Mouse (Mus musculus) limb, embryonic 15.5 days (tissue): ENCODE results near the gene Acta1. TPM values are rescaled to one million over a fixed set of nuclear protein-coding genes. Genes with fewer than 3 reads are reported as not detected.

ENCODE experiments used
- ATAC-seq: fragments of 200-750 bp; cut with Nextera tagmentation; 2 replicates; pipeline ENCODE4 v1.8.0; 2017; ENCODE audit warnings: low read depth, moderate TSS enrichment; ENCODE audit not compliant: insufficient number of reproducible peaks, low FRiP score, low TSS enrichment
- H3K27ac ChIP-seq: fragments of 300-500 bp; sonication (generic); 2 replicates; pipeline ENCODE4 v1.5.1; 2015; ENCODE audit warnings: moderate library complexity, mild to moderate bottlenecking, inconsistent platforms
- H3K27me3 ChIP-seq: fragments of 300-500 bp; sonication (generic); 2 replicates; pipeline ENCODE4 v1.6.1; 2015; ENCODE audit warnings: inconsistent platforms
- H3K36me3 ChIP-seq: fragments of 300-500 bp; sonication (generic); 2 replicates; pipeline ENCODE4 v1.6.1; 2015; ENCODE audit warnings: inconsistent platforms
- H3K4me1 ChIP-seq: fragments of 300-500 bp; sonication (generic); 2 replicates; pipeline ENCODE4 v1.6.1; 2015; ENCODE audit warnings: inconsistent platforms
- H3K4me2 ChIP-seq: fragments of 300-500 bp; sonication (generic); 2 replicates; pipeline ENCODE4 v1.6.1; 2015; ENCODE audit warnings: mild to moderate bottlenecking, inconsistent platforms
- H3K4me3 ChIP-seq: fragments of 300-500 bp; sonication (generic); 2 replicates; pipeline ENCODE4 v1.5.1; 2015; ENCODE audit warnings: mild to moderate bottlenecking, inconsistent platforms
- H3K9ac ChIP-seq: fragments of 300-500 bp; sonication (generic); 2 replicates; pipeline ENCODE4 v1.6.1; 2015; ENCODE audit warnings: inconsistent platforms
- H3K9me3 ChIP-seq: fragments of 300-500 bp; sonication (generic); 2 replicates; pipeline ENCODE4 v1.6.1; 2016; ENCODE audit warnings: inconsistent platforms
- WGBS: fragments of 180-500 bp; shearing (Covaris S2); methylation state at CpG from one replicate; pipeline ENCODE4 v1.1.7; 2015; 5-methylcytosine and 5-hydroxymethylcytosine counted together
- polyA plus RNA-seq: library from polyadenylated mRNA; unstranded; fragments of >200 nt; fragmentation: Nextera tagmentation; extraction: Ambion mirVana; gene quantifications from 2 replicates; pipeline ENCODE4 v1.2.1, GENCODE M21; 2015

The Acta1 gene
- polyA plus RNA-seq, 1 experiment from 2014 or later: 949 TPM

DNA sequence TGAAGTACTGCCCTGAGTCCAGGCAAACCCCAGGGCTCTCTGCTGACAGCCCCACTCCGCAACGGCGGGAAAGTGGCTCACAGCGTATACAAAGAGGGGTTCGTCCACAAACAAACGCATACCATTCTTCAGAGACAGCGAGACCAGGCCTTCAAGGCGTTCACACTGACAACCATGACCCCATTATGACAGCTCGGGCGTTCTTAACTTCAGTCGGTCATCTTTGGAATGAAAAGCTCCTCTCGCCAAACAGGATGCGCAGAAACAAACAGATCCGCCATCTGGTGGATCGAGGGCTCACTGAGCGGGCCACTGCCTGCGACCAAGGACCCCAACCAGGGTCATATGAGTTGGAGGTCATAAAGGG lies 36.0 kb downstream of the Acta1 start:
- Histone ChIP-seq H3K4me1 (peaks cover 12% of the 10 kb centered on the region), H3K9ac (peak overlapping the region; percentile 65; the same call in 1 of the 2 replicates), H3K9me3 (no peaks in the 10 kb centered on the region), H3K4me2 (peak overlapping the region; percentile 98), H3K27me3 (peaks cover 12% of the 10 kb centered on the region), H3K36me3 (no peaks in the 10 kb centered on the region), H3K4me3 (peak overlapping the region; percentile 88), H3K27ac (no peak overlapping the region; the same call in 1 of the 2 replicates)
- WGBS: under 1% methylated on average over 17 of the region's 17 CpGs
- ATAC-seq: no peak

DNA sequence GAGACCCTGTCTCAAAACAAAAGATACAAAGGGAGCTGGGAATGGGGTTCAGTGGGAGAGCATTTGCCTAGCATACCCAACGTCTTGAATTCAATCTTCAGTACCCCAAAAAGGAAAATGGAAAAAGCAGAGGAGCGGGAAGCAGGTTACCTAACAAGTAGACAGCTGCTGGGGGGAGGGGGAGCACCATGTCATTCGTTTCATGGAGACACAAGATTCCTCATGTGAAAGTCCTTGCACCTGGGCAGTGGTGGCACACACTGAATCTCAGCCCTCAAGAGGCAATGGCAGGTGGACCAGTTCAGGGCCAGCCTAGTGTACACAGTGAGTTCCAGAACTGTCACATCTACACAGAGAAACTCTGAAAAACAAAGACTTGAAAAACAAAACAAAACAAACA lies 37.2 kb downstream of the Acta1 start:
- no peak overlapping the region for H3K9ac ChIP-seq
- peaks cover 5% of the 10 kb centered on the region for H3K27me3 ChIP-seq
- H3K36me3 ChIP-seq: no peaks in the 10 kb centered on the region
- WGBS: 81% methylated on average over 3 of the region's 3 CpGs
- no peak overlapping the region for H3K27ac ChIP-seq
- H3K4me2 ChIP-seq: no peak overlapping the region
- peaks cover 12% of the 10 kb centered on the region for H3K4me1 ChIP-seq
- no peak for ATAC-seq
- no peaks in the 10 kb centered on the region for H3K9me3 ChIP-seq
- no peak overlapping the region for H3K4me3 ChIP-seq

DNA sequence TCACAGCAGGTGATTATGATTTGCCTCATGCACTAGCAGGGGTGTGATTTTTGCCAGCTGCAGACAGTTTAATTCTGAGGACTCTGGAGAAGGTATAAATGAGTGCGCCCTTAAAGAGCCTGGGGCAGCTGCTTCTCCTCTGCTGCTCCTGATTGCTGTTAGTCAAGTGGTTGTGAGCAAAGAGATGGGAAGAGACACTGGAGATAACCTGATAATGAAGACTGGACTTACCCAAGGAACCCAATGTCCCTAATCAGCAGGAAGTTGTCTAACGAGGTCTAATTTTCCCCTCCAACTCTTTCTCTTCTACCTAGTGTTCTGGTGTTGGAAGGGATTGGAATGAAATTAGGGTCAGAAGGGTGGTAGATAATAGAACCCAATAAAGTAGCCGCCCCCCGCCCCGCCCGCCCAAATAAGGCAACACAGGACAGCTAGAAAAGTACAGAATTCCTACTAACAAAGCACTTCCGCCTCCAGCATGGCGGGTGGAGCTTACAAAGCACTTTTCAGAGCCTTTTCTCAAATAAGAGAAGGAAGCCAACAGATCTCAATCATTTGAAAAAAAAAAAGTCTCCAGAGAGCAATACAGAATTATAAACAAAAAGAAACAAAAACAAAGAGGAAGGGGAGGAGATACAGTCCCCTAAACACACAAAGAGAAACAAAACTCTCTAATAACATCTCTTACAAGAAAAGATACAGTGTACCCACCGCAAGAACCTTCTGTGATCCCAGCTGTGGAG lies 39.6 kb downstream of the Acta1 start:
- Histone ChIP-seq H3K27me3 (no peaks in the 10 kb centered on the region), H3K4me2 (no peak overlapping the region), H3K9ac (no peak overlapping the region), H3K9me3 (no peaks in the 10 kb centered on the region), H3K4me1 (peaks cover 11% of the 10 kb centered on the region), H3K27ac (no peak overlapping the region), H3K4me3 (no peak overlapping the region), H3K36me3 (no peaks in the 10 kb centered on the region)
- ATAC-seq: no peak
- WGBS: 89% methylated on average over 9 of the region's 9 CpGs

DNA sequence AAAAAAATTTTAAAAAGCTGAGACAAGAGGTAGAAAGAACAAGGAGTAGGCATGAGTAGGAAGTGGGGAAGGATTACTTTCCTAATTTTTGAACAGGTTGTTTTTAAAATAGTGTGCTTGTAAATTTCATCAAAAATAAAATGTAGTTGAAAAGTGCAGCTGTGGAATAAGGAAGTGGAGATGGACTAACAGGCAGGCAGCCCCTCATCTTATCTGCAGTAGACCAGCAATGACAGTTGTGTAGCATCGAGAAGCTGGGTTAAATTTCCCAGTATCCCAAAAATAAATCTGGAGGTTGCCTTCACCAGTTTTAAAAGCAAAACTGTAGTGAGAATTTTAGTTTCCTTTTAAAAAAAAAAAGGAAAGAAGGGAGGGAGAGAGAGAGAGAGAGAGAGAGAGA lies 40.3 kb downstream of the Acta1 start:
- no peak overlapping the region for H3K4me3 ChIP-seq
- 81% methylated on average over 1 of the region's 1 CpGs for WGBS
- H3K27ac ChIP-seq: no peak overlapping the region
- no peak overlapping the region for H3K4me2 ChIP-seq
- H3K9ac ChIP-seq: no peak overlapping the region
- peaks cover 9% of the 10 kb centered on the region for H3K4me1 ChIP-seq
- no peak for ATAC-seq
- H3K27me3 ChIP-seq: no peaks in the 10 kb centered on the region
- H3K9me3 ChIP-seq: no peaks in the 10 kb centered on the region
- H3K36me3 ChIP-seq: no peaks in the 10 kb centered on the region

DNA sequence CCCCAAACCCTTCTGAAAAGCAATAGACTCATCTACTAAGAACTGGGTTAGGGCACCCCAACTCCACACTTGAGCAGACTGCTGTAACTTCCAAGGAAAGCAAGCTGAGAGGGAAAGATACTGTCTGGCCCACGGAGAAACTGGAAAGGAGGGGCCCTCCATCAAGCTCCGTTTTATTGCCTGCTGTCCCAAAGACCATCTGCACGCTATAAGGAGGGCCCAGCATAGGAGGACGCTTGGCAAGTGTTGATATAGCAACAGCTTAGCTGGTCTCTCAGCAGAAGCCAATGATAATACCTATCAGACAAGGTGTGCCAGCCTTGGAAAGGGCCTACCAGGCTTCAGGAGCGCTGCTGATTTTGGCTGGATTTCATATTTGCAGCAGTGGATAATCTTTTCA lies 43.0 kb downstream of the Acta1 start:
- Histone ChIP-seq H3K9me3 (no peaks in the 10 kb centered on the region), H3K9ac (no peak overlapping the region), H3K4me3 (no peak overlapping the region), H3K27me3 (no peaks in the 10 kb centered on the region), H3K36me3 (no peaks in the 10 kb centered on the region), H3K4me2 (no peak overlapping the region), H3K4me1 (no peaks in the 10 kb centered on the region), H3K27ac (no peak overlapping the region)
- 31% methylated on average over 5 of the region's 5 CpGs for WGBS
- ATAC-seq: no peak

DNA sequence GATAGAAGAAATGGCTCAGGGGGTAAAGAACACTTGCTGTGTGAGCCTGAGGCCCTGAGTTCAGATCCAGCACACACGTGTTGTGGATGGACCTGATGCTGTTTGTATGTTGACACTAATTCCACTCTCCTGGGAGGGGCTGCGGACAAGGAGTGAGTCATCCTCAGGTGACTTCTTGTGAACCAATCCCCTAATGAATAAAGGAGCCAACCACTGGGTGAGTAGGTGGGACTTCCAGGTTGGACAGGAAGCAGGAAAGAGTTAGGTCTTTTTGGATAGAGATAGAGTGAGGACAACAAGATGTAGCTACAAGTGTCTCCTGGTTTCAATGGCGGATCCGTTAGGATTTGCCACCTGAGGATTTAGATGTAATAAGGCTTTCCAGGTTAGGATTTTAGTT lies 45.2 kb downstream of the Acta1 start:
- Histone ChIP-seq H3K36me3 (no peaks in the 10 kb centered on the region), H3K9ac (no peak overlapping the region), H3K9me3 (no peaks in the 10 kb centered on the region), H3K4me3 (no peak overlapping the region), H3K4me2 (no peak overlapping the region), H3K4me1 (no peaks in the 10 kb centered on the region), H3K27ac (no peak overlapping the region), H3K27me3 (no peaks in the 10 kb centered on the region)
- 81% methylated on average over 4 of the region's 4 CpGs for WGBS
- no peak for ATAC-seq

DNA sequence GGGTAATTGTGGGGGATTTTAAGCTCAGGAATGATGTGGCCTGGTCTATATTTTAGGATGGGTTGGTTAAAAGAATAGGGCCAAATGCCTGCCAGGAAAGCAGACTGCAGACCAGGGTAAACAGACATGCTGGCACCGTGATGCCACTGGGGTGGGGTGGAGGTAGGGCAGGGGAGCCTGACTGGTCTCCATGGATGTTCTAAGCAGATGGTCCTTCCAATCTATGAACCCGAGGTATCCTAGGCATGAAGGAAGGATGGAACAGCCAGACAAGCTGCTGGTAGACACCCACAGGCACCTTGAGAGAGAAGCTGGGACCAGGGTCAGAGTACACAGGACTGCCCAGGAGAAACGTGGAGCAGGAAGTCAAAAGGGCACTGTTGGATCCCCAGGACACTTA lies 47.0 kb downstream of the Acta1 start:
- H3K27me3 ChIP-seq: no peaks in the 10 kb centered on the region
- ATAC-seq: no peak
- no peak overlapping the region for H3K9ac ChIP-seq
- H3K27ac ChIP-seq: no peak overlapping the region
- H3K4me1 ChIP-seq: no peaks in the 10 kb centered on the region
- H3K4me2 ChIP-seq: no peak overlapping the region
- WGBS: 58% methylated on average over 3 of the region's 3 CpGs
- no peaks in the 10 kb centered on the region for H3K36me3 ChIP-seq
- H3K4me3 ChIP-seq: no peak overlapping the region
- H3K9me3 ChIP-seq: no peaks in the 10 kb centered on the region

DNA sequence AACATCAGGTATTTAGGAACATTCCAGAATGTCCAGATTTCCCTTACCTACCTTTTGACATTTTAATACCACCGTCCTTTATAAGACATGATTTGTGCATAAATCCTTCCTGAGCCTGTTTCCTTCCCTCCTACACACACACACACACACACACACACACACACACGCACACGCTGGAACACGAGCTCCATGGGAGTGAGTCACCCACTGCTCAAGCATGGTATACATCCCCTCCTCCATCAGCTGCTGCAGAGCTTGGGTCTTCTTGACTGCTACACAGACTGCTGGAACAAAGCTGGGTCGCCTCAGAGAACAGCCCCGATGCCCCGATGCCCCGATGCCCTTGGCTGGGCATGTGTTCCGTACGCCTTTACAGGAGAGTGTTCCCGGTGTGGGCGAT lies 48.0 kb downstream of the Acta1 start:
- Histone ChIP-seq H3K27ac (no peak overlapping the region), H3K4me2 (no peak overlapping the region), H3K36me3 (peaks cover 8% of the 10 kb centered on the region; the same call in 1 of the 2 replicates), H3K9ac (no peak overlapping the region), H3K27me3 (no peaks in the 10 kb centered on the region), H3K4me3 (no peak overlapping the region), H3K9me3 (no peaks in the 10 kb centered on the region), H3K4me1 (no peaks in the 10 kb centered on the region)
- no peak for ATAC-seq
- 85% methylated on average over 12 of the region's 12 CpGs for WGBS

DNA sequence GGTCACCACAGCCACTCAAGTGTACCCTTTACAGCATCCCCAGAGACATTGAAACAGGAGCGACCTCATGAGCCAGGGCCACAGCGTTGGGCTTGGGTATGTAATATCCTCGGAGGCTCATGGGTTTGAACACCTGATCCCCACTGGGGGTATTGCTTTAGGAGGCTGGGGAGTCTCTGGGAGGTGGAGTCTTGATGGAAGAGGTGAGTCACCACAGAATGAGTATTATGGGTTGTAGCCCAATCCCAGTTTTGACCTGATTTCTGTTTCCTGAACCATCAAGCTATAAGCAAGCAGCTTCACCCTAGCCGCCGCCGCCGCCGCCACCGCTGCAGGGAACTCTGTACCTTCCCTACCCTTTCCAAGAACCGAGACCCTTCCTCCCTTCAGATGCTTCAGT lies 48.6 kb downstream of the Acta1 start:
- Histone ChIP-seq H3K9ac (no peak overlapping the region), H3K4me3 (no peak overlapping the region), H3K27me3 (no peaks in the 10 kb centered on the region), H3K4me2 (no peak overlapping the region), H3K27ac (no peak overlapping the region), H3K9me3 (no peaks in the 10 kb centered on the region), H3K36me3 (peaks cover 8% of the 10 kb centered on the region; the same call in 1 of the 2 replicates), H3K4me1 (no peaks in the 10 kb centered on the region)
- 94% methylated on average over 10 of the region's 10 CpGs for WGBS
- ATAC-seq: no peak

DNA sequence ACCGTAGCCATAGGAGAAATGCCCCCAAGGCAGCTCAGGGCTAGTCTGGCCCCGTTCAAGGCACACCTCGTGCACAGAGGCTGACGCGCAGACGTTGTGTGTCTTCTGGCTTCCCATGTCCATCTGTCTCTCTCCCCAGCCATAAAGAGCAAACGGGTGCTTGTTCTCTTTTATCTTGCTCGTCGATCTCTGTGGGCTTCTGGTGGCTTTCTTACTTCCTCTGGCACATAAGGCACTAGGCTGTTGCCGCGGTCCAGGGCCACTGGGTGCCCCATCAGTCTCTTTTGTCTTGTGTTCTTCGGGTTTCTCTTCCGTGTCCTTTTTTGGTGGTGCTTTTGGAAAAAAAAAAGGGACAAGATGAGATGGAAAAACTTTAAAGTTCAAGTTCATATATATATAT lies 49.4 kb downstream of the Acta1 start:
- no peak for ATAC-seq
- Histone ChIP-seq H3K27me3 (no peaks in the 10 kb centered on the region), H3K27ac (no peak overlapping the region), H3K4me2 (no peak overlapping the region), H3K4me1 (no peaks in the 10 kb centered on the region), H3K4me3 (no peak overlapping the region), H3K36me3 (peaks cover 8% of the 10 kb centered on the region; the same call in 1 of the 2 replicates), H3K9me3 (no peaks in the 10 kb centered on the region), H3K9ac (no peak overlapping the region)
- 80% methylated on average over 13 of the region's 13 CpGs for WGBS

DNA sequence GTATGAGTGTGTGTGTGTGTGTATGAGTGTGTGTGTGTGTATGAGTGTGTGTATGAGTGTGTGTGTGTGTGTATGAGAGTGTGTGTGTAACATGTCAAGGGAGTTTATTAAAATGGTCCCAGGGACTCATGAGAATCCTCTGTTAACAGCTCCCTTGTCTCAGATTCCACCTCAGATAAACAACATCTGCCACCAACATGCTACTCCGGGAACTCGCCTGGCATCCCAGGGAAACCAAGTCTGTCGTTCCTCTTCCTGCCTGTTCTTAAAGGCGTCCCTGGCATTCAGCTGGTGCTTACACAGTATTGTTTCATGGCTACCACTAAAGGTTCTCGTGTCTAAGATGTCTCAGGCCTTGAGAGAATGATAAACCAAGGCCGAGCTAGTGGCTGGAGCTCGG lies 50.2 kb downstream of the Acta1 start:
- Histone ChIP-seq H3K9me3 (no peaks in the 10 kb centered on the region), H3K27ac (no peak overlapping the region), H3K4me2 (no peak overlapping the region), H3K4me3 (no peak overlapping the region), H3K4me1 (no peaks in the 10 kb centered on the region), H3K9ac (no peak overlapping the region), H3K27me3 (no peaks in the 10 kb centered on the region), H3K36me3 (peaks cover 11% of the 10 kb centered on the region)
- ATAC-seq: no peak
- WGBS: 71% methylated on average over 7 of the region's 7 CpGs

DNA sequence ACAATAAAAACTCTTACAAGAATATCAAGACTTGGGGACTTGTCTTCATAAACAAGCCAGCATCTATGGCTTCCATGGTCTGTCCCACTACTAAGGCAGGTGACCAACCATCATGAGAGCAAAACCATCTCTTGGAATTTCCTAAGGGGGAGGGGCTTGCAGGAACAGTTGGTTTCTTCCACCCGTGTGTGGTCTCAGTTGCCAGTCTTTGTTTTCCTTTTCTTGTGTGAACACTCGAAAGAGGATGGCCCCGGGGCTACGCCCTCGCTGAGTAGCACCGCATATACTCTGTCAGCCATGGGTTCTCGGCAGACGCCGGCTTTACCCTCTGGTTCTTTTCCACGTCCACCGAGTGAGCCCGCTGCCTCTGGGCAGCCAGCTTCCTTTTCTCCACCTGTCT lies 52.5 kb downstream of the Acta1 start:
- Histone ChIP-seq H3K9ac (no peak overlapping the region), H3K9me3 (no peaks in the 10 kb centered on the region), H3K36me3 (peaks cover 18% of the 10 kb centered on the region), H3K27me3 (no peaks in the 10 kb centered on the region), H3K4me2 (no peak overlapping the region), H3K27ac (no peak overlapping the region), H3K4me1 (no peaks in the 10 kb centered on the region), H3K4me3 (no peak overlapping the region)
- no peak for ATAC-seq
- WGBS: 93% methylated on average over 12 of the region's 12 CpGs
